Mouse (Mus musculus) heart, postnatal 0 days (tissue): ENCODE measurements around the gene Tsks.

Experiments
- CTCF ChIP-seq: IDR thresholded peaks from 2 replicates; pipeline ENCODE4 v1.5.1; 2016; ENCODE audit warnings: antibody characterized with exemption, control low read depth, low read depth
- EP300 ChIP-seq: IDR thresholded peaks from 2 replicates; pipeline ENCODE4 v1.6.1; 2016; ENCODE audit warnings: antibody characterized with exemption, low read depth

- TF ChIP-seq CTCF = peak; percentile 55
- TF ChIP-seq EP300 = no peak
Measured at GRCm38 (mm10) chr7:44955628-44956027, 12.6 kb downstream of the Tsks start.
